Mouse (Mus musculus) adrenal gland, postnatal 10 days (tissue): Measurements from ENCODE around the gene Zbtb4. TPM values are rescaled to one million over a fixed set of nuclear protein-coding genes. Genes with fewer than 3 reads are reported as not detected.
"Not testable (repeated sequence)": the region's sequence is repeated elsewhere in the genome, so short reads cannot be mapped to it uniquely, and the experiment has no call there.

Experiments used
- DNase-seq: peaks from one replicate; pipeline ENCODE4 v3.0.0; 2021; ENCODE audit warnings: mixed read lengths
- long read RNA-seq, 2 experiments: library from polyadenylated mRNA; stranded (forward); transcript quantifications; one replicate each; pipeline ENCODE4 v2.0.0; 2021
- total RNA-seq, 2 experiments: library from RNA; stranded (reverse); gene quantifications; 2 replicates each; pipeline ENCODE4 v1.2.3; 2021

Zbtb4 gene
- 10 to 100 TPM; 35.5 to 41.2 TPM for total RNA-seq
- long read RNA-seq, experiment 1, partial matches to known transcripts: 0 of 9 reads
- long read RNA-seq, experiment 1, other reads (novel, unspliced or antisense): 9 of 9 reads
- long read RNA-seq, experiment 2, partial matches to known transcripts: 0 of 4 reads
- long read RNA-seq, experiment 2, other reads (novel, unspliced or antisense): 4 of 4 reads

- DNase-seq: peak; percentile 68
Measured at GRCm38 (mm10) chr11:69765221-69766125, at the start of gene Zbtb4. Zbtb4 (plus strand) TSS chr11:69765912.

GRCm38 (mm10) chr11:69715929-69716328 lies 49.8 kb upstream of the Zbtb4 start:
- peak; percentile 62 for DNase-seq

DNA sequence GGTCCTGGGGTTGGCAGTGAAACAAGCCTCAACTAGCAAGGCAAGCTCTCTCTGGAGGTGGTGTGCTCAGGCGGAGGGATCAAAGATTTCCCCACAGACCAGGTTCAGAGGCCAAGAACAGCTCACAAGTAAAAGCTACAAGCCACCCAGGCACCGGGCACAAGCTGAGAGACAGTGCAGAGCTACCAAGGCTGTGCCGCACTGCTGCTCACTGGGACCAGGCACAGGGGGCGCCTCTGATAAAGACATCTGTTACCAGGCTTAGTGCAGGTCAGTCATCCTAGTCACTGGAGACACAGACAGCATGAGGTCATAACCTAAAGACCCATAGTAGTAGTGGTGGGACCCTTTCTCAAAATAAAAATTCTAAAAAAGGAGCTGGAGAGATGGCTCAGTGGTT lies 48.8 kb upstream of the Zbtb4 start:
- no peak for DNase-seq

DNA sequence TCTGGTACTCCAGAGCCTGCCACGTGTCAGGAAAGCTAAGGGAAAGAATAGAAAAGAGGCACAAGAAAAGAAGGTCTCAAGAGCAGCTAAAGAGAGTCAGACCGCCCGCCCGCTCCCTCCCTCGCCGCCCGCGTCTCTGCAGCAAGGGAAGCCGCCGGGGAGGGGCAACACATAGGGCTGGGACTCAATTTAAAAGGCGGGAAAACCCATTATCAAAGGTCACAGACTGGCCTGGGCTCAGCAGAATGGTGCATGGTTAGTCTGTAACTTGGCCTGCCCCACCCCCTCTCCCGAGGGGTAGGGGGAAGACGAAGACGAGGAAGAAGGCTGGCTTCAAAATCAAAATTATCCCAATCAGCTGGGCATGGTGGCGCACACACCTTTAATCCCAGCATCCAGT lies 47.1 kb upstream of the Zbtb4 start:
- no peak for DNase-seq

- no peak for DNase-seq
Measured at GRCm38 (mm10) chr11:69719423-69719822, 46.3 kb upstream of the Zbtb4 start.

- DNase-seq: no peak
Measured at GRCm38 (mm10) chr11:69720852-69721251, 44.9 kb upstream of the Zbtb4 start.

DNA sequence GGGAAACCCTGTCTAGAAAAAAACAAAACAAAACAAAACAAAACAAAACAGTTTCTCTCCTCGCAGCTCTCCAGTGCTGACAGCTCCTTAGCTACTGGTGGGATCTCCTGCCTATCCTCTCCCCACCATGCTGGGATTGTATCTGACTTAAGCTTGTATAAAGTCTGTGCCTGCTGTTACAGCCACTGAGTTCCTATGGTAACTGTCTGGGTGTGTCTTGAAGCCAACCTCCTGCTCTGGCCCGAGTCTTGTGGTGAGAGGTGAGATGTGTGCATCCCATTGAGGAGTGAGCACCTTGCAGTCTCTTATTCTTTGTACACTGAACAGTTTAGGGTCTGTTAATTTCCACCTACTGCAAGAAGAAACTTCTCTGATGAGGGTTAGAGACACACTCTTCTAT lies 42.6 kb upstream of the Zbtb4 start:
- DNase-seq: no peak

GRCm38 (mm10) chr11:69725951-69726350 lies 39.8 kb upstream of the Zbtb4 start:
- DNase-seq: no peak

DNA sequence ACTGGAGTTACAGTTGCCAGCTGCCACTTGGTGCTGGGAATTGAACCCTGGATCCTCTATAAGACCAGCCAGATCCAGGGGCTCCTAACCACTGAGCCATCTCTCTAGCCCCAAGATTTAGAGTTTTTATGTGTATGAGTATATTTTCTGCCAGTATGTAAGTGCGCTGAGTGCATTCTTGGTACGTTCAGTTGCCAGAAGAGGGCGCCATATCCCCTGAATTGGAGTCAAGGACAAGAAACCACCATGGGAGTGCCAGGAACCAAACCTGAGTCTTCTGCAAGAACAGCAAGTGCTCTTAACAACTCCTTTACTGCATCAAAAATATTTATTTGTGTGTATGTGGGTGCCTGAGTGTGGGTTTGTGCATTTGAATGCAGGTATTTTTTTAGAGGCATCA lies 36.6 kb upstream of the Zbtb4 start:
- DNase-seq: peak; percentile 71

GRCm38 (mm10) chr11:69731408-69731807 lies 34.3 kb upstream of the Zbtb4 start:
- not testable (repeated sequence) for DNase-seq

DNA sequence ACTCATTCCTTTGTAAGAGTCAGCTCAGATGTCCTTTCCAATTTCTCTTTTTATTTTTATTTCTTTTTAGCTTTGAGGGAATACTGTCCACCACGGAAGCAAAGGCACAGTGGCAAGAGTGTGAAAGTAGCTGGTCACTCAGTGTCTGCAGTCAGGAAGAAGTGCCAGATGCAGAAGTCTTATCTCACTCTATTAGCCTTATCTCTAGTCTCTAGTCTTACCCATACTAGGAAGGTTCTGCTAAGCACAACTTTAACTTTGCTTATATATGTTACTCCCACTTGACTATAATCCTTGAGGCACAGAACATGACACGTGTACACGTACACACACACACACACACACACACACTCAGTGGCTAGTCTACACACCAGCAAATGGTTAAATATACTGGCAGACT lies 14.1 kb upstream of the Zbtb4 start:
- DNase-seq: no peak

DNA sequence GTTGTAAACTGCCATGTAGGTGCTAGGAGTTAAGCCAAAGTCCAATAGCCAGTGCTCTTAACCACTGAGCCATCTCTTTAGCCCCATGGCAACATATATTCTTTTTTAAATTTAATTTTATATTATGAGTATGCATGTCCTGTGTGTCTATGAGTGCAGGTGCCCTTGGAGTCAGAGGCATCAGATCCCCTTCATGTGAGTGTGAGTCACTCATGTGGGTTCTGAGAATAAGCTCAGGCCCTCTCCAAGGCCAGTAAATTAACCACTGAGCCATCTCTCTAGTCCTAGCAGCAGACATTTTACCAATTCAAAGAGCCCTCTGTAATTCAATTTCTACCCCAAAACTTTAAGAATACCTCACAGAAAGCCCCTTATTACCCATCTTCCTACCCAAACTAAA lies 13.0 kb upstream of the Zbtb4 start:
- no peak for DNase-seq

- DNase-seq: no peak
Measured at GRCm38 (mm10) chr11:69754233-69754632, 11.5 kb upstream of the Zbtb4 start.

- DNase-seq: peak; percentile 59
Measured at GRCm38 (mm10) chr11:69754701-69755100, 11.0 kb upstream of the Zbtb4 start.

DNA sequence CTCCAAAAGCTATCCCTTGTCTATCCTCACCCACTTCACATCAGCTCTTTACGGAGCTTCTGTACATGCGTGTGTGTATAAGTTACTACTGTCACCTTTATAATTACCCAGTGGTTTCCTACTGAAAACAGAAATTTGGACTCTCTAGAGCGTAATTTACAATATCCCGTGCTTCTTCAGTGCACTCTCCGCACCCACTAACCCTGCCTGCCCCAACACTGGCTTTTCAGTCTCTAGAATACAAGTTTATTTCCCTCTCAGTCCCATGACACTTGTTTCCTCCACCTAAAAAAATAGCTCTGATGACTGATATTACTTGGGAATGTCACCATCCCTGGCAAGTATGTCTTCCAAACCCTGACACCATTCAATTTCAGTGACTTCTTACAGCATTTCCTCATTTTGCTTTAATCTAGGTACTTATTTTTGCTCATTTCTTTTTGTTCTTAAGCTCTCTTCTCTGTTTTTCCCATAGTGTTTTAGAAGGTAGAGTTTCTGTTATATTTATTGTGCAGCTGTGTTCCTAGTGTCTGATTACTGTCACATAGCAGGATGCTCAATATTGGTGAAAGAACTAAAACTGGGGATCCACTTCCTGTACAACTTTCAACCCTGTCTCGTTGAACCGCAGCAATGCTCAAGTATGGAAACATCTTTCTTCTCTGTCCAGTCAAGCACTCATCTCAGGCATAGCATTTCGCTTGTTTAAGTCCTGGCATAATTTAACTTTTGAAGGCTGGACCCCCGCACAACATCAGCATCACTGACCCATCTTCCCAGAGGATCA lies 8.2 kb upstream of the Zbtb4 start:
- DNase-seq: no peak

GRCm38 (mm10) chr11:69758090-69758456 lies 7.6 kb upstream of the Zbtb4 start:
- DNase-seq: peak; percentile 99

GRCm38 (mm10) chr11:69758478-69758970 lies 7.2 kb upstream of the Zbtb4 start, which contains the start of gene Polr2a:
Polr2a (minus strand) TSS chr11:69758637.
- peak; percentile 98 for DNase-seq

- DNase-seq: peak; percentile 90
Measured at GRCm38 (mm10) chr11:69758971-69759721, 6.6 kb upstream of the Zbtb4 start.

- no peak for DNase-seq
Measured at GRCm38 (mm10) chr11:69760160-69760900, 5.4 kb upstream of the Zbtb4 start.

GRCm38 (mm10) chr11:69760901-69761200 lies 4.9 kb upstream of the Zbtb4 start:
- DNase-seq: no peak

- DNase-seq: no peak
Measured at GRCm38 (mm10) chr11:69761868-69762267, 3.8 kb upstream of the Zbtb4 start, which contains the start of gene Slc35g3. Slc35g3 (minus strand) TSS chr11:69761968.
